Mouse (Mus musculus) left cerebral cortex, adult 2 months (tissue): ENCODE data around the gene Cabp7. TPM values are rescaled to one million over a fixed set of nuclear protein-coding genes. Genes with fewer than 3 reads are reported as not detected.

ENCODE experiments used
- DNase-seq, 2 experiments: peaks; one replicate each; pipeline ENCODE4 v3.0.0; 2021 to 2022; ENCODE audit warnings: low spot score in 2 of 2, mixed read lengths in 1 of 2; ENCODE audit errors: extremely low spot score in 1 of 2
- H3K27ac ChIP-seq: fragments of 200-600 bp; 2 replicates; pipeline ENCODE4 v1.8.1; 2022
- H3K4me3 ChIP-seq: fragments of 200-600 bp; 2 replicates; pipeline ENCODE4 v1.8.1; 2022
- CTCF ChIP-seq: fragments of 200-600 bp; IDR thresholded peaks from 2 replicates; pipeline ENCODE4 v1.8.1; 2022; ENCODE audit warnings: antibody characterized with exemption, mild to moderate bottlenecking, moderate library complexity
- intact Hi-C: fragments of 180-260 bp; cut with DNase I; formaldehyde crosslinking; loops from one replicate; pipeline ENCODE4 v1.15.1; 2025
- total RNA-seq, 2 experiments: library from RNA; stranded (reverse); gene quantifications; 2 replicates each; pipeline ENCODE4 v1.2.3; 2021

Gene Cabp7
- total RNA-seq, 2 experiments from 2014 or later = 15.6 to 22.7 TPM

DNA sequence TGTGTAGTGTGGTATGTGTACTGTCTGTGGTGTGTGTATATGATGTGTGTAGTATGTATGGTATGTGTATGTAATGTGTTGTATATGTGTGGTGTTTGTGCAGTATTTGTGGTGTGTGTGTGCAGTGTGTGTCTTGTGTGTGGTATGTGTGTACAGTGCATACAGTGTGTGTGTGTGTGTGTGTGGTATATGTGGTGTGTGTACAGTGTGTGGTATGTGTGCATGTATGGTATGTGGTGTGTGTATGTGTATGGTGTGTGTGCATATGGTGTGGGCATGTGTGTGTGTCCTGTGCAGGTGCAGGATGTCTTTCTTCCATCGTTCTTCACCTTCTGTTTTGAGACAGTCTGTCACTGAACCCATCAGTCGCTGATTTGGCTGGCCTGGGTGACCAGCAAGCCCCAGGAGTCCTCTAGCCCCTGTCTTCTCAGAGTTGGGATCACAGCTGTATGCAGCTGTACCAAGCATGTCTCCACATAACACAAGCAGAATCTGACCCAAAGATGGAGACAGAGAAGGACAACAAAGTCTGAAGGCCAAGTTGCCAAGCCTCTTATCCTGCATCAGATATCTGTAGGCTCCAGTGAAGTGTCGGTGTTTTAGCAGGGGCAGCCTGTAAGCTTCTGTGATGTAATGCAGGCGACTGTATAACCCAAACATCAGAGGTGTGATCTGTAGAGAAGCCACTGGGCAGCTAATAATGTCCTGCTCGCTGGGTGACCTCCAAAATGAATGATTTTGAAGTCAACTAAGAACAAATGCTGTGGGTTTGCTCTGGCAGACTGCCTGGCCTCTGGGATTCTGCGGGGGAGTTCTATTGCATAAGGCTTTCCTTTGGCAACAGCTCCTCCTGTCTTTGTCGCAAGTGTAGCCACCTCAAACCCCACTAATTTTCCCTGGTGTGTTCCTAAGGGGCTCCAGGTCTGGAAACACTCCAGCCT, 49.3 kb downstream of the Cabp7 start:
- intact Hi-C loops = loop anchor here (5.0 kb wide), 1 partner anchor 260 kb away; no protein-coding TSS in a partner anchor
- Histone ChIP-seq H3K4me3 (no peak overlapping the region), H3K27ac (no peak overlapping the region)
- peak; percentile 54 for TF ChIP-seq CTCF
- DNase-seq = peak; percentile 55 to 78

DNA sequence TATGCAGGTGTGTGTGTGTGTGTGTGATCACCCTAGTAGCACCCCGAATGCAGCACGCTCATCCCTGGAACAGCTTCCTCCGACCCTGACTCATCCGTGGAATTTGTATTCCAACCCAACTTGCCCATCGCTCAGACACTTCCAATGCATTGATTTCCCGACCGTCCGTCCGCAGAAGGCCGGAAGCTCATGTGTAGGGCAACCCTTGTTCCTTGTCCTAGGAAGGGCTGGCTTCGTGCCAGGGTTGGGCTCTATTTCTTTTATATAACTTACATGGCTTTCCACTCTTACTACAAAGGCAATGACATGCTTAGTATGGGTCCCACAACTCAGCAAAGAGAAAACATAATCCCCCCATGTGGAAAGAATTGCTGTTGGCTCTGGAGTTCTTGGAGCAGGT, 54.4 kb downstream of the Cabp7 start:
- no peak for DNase-seq
- no peak overlapping the region for H3K27ac ChIP-seq
- TF ChIP-seq CTCF = no peak
- intact Hi-C loops = no loop called here
- H3K4me3 ChIP-seq = no peak overlapping the region

DNA sequence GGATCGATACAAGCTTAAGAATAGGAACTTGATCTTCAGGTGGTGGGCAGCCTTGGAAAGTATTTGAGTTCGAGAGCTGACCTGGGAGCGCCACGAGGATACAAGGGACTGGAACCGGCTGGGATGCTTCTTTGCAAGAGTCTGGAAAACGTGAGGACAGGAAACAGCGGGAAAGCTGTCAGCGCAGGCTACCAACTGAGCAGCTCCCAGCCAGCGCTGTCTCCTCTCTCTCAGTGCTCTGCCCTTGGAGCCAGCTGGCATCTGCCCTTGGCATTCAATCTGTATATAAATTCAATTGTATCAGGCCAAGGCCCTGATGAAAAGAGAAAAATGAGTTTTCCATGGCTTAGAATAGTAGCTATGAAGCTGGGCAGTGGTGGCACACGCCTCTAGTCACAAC, 55.4 kb downstream of the Cabp7 start:
- no peak for TF ChIP-seq CTCF
- no peak overlapping the region for H3K4me3 ChIP-seq
- intact Hi-C loops = no loop called here
- no peak overlapping the region for H3K27ac ChIP-seq
- DNase-seq = no peak

- intact Hi-C loops = no loop called here
- DNase-seq = no peak
- H3K27ac ChIP-seq = no peak overlapping the region
- H3K4me3 ChIP-seq = no peak overlapping the region
- TF ChIP-seq CTCF = no peak
Measured at GRCm38 (mm10) chr11:4690353-4690752, 56.2 kb downstream of the Cabp7 start.

DNA sequence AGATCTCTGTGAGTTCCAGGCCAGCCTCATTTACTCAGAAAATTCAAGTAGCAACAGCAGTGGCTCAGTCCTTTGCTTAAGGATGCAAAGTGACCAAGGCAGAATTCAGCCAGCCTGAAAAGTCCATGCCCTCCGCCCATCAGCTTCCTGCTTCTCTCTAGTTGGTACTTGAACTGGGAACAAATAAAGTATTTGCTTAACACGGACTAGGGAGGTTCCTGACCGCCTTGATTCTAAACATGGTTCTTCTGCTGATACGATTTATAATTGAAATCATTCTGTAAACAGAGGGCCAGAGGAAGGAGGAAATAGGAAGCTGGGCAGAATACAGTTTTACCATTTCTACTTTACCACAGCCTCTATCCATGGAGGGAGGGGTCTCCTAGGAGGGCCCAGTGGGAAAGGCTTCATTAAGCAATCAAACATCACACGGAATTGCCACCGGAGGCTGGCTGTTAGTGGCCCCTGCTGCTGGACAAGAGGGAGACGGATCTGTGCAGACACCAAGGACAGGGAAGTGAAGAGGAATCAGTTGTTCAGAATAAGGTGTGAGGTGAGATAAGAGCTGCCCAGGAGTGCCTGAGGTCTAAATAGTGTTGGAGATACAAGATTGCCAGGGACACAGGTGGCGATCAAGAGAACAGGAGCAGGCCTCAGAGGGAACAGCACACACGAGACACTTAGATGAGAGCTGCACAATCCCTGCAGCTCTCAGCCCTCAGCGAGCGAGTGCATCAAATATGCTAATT, 57.8 kb downstream of the Cabp7 start:
- no peak for TF ChIP-seq CTCF
- DNase-seq = no peak
- H3K4me3 ChIP-seq = no peak overlapping the region
- intact Hi-C loops = no loop called here
- H3K27ac ChIP-seq = no peak overlapping the region

DNA sequence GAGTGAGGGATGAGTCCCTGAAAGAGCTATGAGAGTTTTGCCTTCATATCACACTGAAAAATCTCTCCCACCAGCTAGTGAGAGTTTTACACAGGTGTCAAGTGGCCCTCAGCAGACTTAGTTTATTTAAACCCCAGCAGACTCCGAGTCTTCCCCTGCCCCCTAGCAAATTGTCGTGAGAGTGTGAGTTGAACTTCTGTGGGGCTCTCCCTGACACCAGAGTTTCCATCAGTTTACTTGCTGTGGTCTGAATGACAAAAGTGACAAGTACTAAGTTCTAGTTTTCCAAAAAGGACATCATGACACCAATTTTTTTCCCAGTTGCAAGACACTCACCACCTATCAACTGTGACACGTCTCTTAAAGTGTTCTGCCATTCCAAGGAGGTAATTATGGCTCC, 58.7 kb downstream of the Cabp7 start:
- no peak overlapping the region for H3K4me3 ChIP-seq
- no peak for TF ChIP-seq CTCF
- no peak for DNase-seq
- intact Hi-C loops = no loop called here
- H3K27ac ChIP-seq = no peak overlapping the region

DNA sequence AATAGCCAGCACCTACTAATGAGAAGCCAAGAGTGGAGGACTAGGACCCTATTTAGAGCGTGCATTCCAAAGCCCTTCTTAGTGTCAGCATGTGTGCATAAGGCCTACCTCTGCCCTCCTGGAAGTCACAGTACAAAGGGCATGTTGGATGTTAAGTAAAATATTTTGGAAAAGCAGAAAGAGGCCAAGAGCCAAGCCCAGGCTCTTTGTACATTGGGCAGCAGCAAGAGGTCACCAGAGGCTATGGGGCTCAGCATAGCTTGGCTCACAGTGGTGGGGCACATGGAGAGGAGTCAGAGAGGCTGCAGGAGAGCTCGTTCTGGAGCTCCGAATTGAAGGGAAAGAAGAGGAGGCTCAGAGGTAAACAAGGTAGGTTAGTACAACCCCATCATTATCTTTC, 59.6 kb downstream of the Cabp7 start:
- DNase-seq = no peak
- H3K27ac ChIP-seq = no peak overlapping the region
- no peak for TF ChIP-seq CTCF
- H3K4me3 ChIP-seq = no peak overlapping the region
- intact Hi-C loops = no loop called here

Other genes starting within 250 kb of the Cabp7 start
- 10 to 100 TPM; 67.3 to 72.7 TPM for gene Mtmr3, start 151.9 kb downstream of the Cabp7 start, total RNA-seq
- not detected for gene Gm11032, start 126.7 kb downstream of the Cabp7 start, total RNA-seq
- 10 to 100 TPM; 18.7 to 21.3 TPM for gene Ascc2, start 109.0 kb downstream of the Cabp7 start, total RNA-seq
- 100 to 1,000 TPM; 362 to 374 TPM for gene Uqcr10, start 42.4 kb downstream of the Cabp7 start, total RNA-seq
- gene Zmat5, start 42.1 kb downstream of the Cabp7 start, total RNA-seq = 10 to 100 TPM; 31.1 to 33.9 TPM
- 10 to 100 TPM; 74.3 to 74.7 TPM for gene Nf2, start 102.8 kb upstream of the Cabp7 start, total RNA-seq
- 10 to 100 TPM; 84.8 to 85.8 TPM for gene Nipsnap1, start 127.2 kb upstream of the Cabp7 start, total RNA-seq
- gene Thoc5, start 148.5 kb upstream of the Cabp7 start, total RNA-seq = 10 to 100 TPM; 37.4 to 38.9 TPM
- 10 to 100 TPM; 47.9 to 54.5 TPM for gene Nefh, start 201.3 kb upstream of the Cabp7 start, total RNA-seq
- gene Ap1b1, start 240.0 kb upstream of the Cabp7 start, total RNA-seq = 100 to 1,000 TPM; 156 to 177 TPM